Mouse (Mus musculus): ENCODE data around the gene Gm17727. TPM values are rescaled to one million over a fixed set of nuclear protein-coding genes. Genes with fewer than 3 reads are reported as not detected.
"Not testable (repeated sequence)": the region's sequence is repeated elsewhere in the genome, so short reads cannot be mapped to it uniquely, and the experiment has no call there.

Gene Gm17727
- total RNA-seq (2021) = not detected
- long read RNA-seq, experiment 1 = 0 reads
- long read RNA-seq, experiment 2 = 0 reads

DNA sequence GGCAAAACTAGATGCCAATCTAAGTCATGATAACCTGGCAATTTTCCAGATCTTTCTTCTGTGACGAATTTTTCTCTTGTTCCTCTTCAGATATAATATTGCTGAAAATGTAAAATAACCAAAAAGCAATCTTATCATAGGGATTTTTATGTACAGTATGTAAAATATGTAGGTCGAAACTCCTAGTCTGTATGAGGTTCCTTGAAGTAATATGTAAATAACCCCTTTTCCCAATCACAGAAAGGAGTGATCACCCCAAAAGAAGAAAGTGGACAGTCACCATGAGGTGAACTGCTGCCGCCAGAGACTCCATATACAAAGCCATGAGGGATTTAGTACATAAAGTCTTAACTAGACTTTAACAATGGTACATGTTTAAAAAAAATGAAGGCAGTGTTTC lies at the start of gene Gm17727:
Gene Gm17727, minus strand, starts transcription at position 101 of the 400 bp plus-strand sequence.
- DNase-seq (ENCODE audit: low spot score in 2 of 2) = no peak

DNA sequence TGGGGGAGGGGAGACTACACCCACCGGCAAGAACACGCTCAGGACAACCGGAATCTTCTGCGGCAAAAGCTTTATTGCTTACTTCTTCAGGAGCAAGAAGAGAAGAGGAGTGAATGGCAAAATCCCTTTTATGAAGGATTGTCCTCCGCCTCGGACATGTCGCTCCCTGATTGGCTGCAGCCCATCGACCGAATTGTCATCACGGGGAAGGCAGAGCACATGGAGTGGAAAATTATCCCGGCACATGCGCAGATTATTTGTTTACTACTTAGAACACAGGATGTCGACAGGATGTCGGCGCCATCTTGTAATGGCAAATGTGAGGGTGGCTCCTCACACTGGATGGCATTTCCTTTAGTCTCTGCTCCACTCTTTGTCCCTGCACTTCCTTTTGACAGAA lies 40.0 kb upstream of the Gm17727 start:
- DNase-seq (ENCODE audit: low spot score in 2 of 2) = not testable (repeated sequence)

DNA sequence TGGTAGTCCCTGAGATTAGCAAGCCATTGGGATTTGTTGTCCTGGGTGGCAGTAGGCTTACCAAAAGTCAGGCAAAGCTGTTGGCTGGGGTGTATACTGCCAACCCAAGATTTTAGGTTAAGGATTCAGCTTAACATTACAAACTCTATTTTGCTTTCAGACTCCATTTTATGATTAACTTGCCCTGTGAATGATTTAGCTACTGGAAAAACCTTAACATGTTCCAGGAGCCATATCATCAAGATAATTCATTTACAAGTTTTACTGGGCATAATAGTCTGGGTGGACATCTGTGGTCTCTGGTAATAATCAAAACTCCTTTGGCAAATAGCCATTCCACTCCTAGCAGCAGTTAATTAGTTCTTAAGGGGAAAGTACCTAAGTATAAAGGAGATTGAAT lies 20.2 kb upstream of the Gm17727 start:
- DNase-seq (ENCODE audit: low spot score in 2 of 2) = no peak

DNA sequence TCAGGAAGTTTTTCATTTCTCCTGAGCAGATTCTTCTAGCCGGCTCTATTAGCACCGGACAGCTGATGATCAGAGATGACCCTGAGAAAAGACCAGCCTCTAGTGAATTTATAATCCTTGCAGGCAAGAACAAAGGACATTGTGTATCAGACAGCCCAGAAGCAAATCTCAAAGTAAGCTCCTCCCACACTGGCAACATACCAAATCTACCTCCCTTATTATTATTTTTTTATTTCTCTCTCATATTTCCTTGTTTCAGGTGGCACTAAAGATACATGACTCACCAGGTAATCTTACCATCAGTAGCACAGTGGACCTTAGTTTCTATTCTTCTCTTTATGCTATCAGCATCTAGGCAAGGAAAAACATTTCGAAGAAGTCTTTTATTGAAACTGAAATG lies 12.1 kb upstream of the Gm17727 start, which contains the start of the genes Gm27235 and D730048I06Rik:
Gene Gm27235, minus strand, starts transcription at position 101 of the 400 bp plus-strand sequence.
Gene D730048I06Rik, minus strand, starts transcription at position 112 of the 400 bp plus-strand sequence.
- DNase-seq (ENCODE audit: low spot score in 2 of 2) = no peak

DNA sequence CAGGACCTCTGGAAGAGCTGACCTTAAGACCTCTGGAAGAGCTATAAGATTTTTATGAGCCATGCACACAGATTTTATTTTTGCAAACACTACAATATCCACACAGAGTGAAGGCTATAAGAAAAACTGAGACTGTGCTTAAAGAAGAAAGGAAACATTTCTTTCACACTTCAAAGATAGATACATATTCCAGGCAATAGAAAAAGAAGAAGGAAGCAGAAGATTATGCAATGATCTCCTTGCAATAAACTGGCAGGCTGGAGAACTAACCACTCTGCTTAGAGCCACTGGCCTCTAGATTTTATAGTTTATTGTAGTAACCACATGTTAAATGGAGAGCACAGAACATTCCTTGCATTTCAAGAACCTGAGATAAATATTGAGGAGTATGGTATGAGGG lies 21.1 kb downstream of the Gm17727 start:
- DNase-seq (ENCODE audit: low spot score in 2 of 2) = no peak

DNA sequence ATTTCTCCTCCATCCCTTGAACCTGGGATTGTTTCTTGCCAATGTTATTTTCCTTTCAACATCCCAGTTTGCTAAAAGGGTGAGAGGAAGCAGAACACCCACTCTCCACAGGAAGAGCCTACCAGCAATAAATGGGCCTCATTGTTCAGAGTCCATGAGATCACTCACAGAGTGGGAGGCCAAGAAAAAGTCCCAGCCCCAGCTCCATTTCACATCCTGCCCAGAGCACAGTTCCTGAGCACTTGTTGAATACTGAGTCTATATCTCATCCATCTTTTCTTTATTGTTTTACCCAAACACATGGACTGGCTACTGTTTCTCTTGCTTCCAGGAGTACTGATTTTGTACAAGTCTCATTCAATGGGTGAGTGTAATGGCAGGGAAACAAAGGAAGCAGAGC lies 37.2 kb downstream of the Gm17727 start, which contains the start of gene Gm17677:
Gene Gm17677, plus strand, starts transcription at position 301 of the 400 bp plus-strand sequence.
- no peak for DNase-seq (ENCODE audit: low spot score in 2 of 2)

Other genes with a start within 250 kb of the Gm17727 start
- gene Ddx25, start 219.6 kb downstream of the Gm17727 start, total RNA-seq (2021) = under 1 TPM; 0.10 to 0.15 TPM
- 10 to 100 TPM in 1 of 2 experiments, 1 to 10 TPM in 1; 9.0 to 11.8 TPM for gene Pus3, start 219.5 kb downstream of the Gm17727 start, total RNA-seq (2021)
- gene Pate2, start 207.8 kb downstream of the Gm17727 start, total RNA-seq (2021) = under 1 TPM; 0.21 to 0.42 TPM
- gene Hyls1, start 207.7 kb downstream of the Gm17727 start, total RNA-seq (2021) = 1 to 10 TPM; 3.0 to 4.1 TPM
- not detected for gene Pate4, start 166.2 kb downstream of the Gm17727 start, total RNA-seq (2021)
- gene Pate3, start 129.9 kb downstream of the Gm17727 start, total RNA-seq (2021) = not detected
- gene Pate1, start 90.7 kb downstream of the Gm17727 start, total RNA-seq (2021) = not detected
- gene Gm17677, start 37.1 kb downstream of the Gm17727 start, total RNA-seq (2021) = not detected
- not detected for gene Gm27235, start 12.0 kb upstream of the Gm17727 start, total RNA-seq (2021)
- gene D730048I06Rik, start 12.0 kb upstream of the Gm17727 start, total RNA-seq (2021) = not detected
- not detected for gene 9230110F15Rik, start 66.0 kb upstream of the Gm17727 start, total RNA-seq (2021)
- not detected for gene 9230113P08Rik, start 130.3 kb upstream of the Gm17727 start, total RNA-seq (2021)